Comparison of ENCODE assay signal across 13 mouse cellular contexts in genomic region chr19:41197606-41198005, GRCm38 (mm10). TPM values are rescaled to one million over a fixed set of nuclear protein-coding genes. Genes with fewer than 3 reads are reported as not detected.
DNase-seq lines count a peak whose midpoint lies in the region.
"Had no signal": no experiment of that assay in that cellular context is flagged by ENCODE, and none has a peak within 500 bp of the region (broad histone marks: within the 10 kb centered on the region; RNA-seq: fewer than 3 reads in every experiment).

No protein-coding gene starts in this region.

- peak; percentile 37 for DNase-seq in left cerebral cortex, adult 11 months (ENCODE audit: low spot score)
- no peak for DNase-seq in left cerebral cortex, postnatal 4 days
- peak; percentile 59 to 67 for DNase-seq in frontal cortex, adult 2 months (ENCODE audit: extremely low spot score in 1 of 2, low spot score in 1 of 2)
- DNase-seq in layer of hippocampus, adult 9-10 months (ENCODE audit: low spot score), result peak; percentile 36
- peak; percentile 71 to 89 for DNase-seq in right cerebral cortex, postnatal 10 days (ENCODE audit: low spot score in 2 of 2)
- DNase-seq in thymus, postnatal 0 days (ENCODE audit: low spot score), result no peak
- no peak for DNase-seq in adrenal gland, adult (ENCODE audit: inconsistent age in 2 of 2, low spot score in 1 of 2)
- no peak for DNase-seq in MN1 (ENCODE audit: low spot score)
- DNase-seq: kidney, adult 9 months; lung, postnatal 14 days had no signal

- intact Hi-C loops in left cerebral cortex, postnatal 4 days (cut with DNase I), result no loop called here

RNA-seq across cellular contexts. Expression of gene Tll2, which starts 9.0 kb away (rescaled TPM):
- 1 to 10 TPM in 1 of 2 experiments, under 1 TPM in 1; 0.64 to 1.6 TPM for total RNA-seq in left cerebral cortex, postnatal 4 days (2021)
- polyA plus RNA-seq in frontal cortex, adult 2 months (2012; rRNA removed), result 0.38 and 0.58 TPM in 2 replicates
- 0.08 and 0.14 TPM in 2 replicates for polyA plus RNA-seq in thymus, postnatal 0 days (2015; fragmentation: Nextera tagmentation; extraction: Ambion mirVana)
- total RNA-seq: monocyte, adult 5-6 weeks had no signal
- polyA plus RNA-seq: CD4-positive, CD25-positive, alpha-beta regulatory T cell, adult 4 months; liver, embryonic 12.5 days had no signal

Comparison
In these comparisons a context has a peak if more than half of its experiments do, and no peak if none do; other contexts are left out.
1. DNase-seq: peak in left cerebral cortex, adult 11 months (single experiment), frontal cortex, adult 2 months (2 of 2), layer of hippocampus, adult 9-10 months (single experiment) and right cerebral cortex, postnatal 10 days (2 of 2); none in left cerebral cortex, postnatal 4 days (single experiment), thymus, postnatal 0 days (single experiment), adrenal gland, adult (0 of 2) and MN1 (single experiment).